ENCODE assay signal across 9 mouse cellular contexts in genomic region chr5:52743231-52743630, GRCm38 (mm10). TPM values are rescaled to one million over a fixed set of nuclear protein-coding genes. Genes with fewer than 3 reads are reported as not detected.
DNase-seq lines count a peak whose midpoint lies in the region; ATAC-seq and TF ChIP-seq lines count a peak whose summit lies in the region.
"Had no signal": no experiment of that assay in that cellular context is flagged by ENCODE, and none has a peak within 500 bp of the region (broad histone marks: within the 10 kb centered on the region; RNA-seq: fewer than 3 reads in every experiment).

No protein-coding gene starts in this region.

- DNase-seq in heart, postnatal 0 days (ENCODE audit: low spot score), result no peak
- no peak for DNase-seq in heart, postnatal 36 days
- peak; percentile 3 for DNase-seq in Muller cell, postnatal 12 days (ENCODE audit: inconsistent ontology term)
- no peak for DNase-seq in hindbrain, embryonic 11.5 days (ENCODE audit: low spot score)
- DNase-seq in lung, postnatal 25 days (ENCODE audit: low spot score), result peak; percentile 17
- no peak for DNase-seq in urinary bladder, postnatal 10 days (ENCODE audit: low spot score)
- DNase-seq in cerebellum, adult 9-11 months, result no peak
- no peak for DNase-seq in right cerebral cortex, postnatal 36 days (ENCODE audit: low spot score in 2 of 2)
- DNase-seq: cerebellum, postnatal 25 days had no signal

- H3K27ac ChIP-seq in heart, postnatal 0 days (ENCODE audit: low read depth), result no peak overlapping the region
- no peak overlapping the region for H3K27ac ChIP-seq in hindbrain, embryonic 11.5 days (ENCODE audit: low read depth, low read length)

- no peak overlapping the region for H3K4me3 ChIP-seq in heart, postnatal 0 days (ENCODE audit: low read depth, low read length)
- H3K4me3 ChIP-seq in hindbrain, embryonic 11.5 days (ENCODE audit: low read depth, low read length), result peak overlapping the region; percentile 78; the same call in 1 of the 2 replicates

- no peak overlapping the region for H3K9ac ChIP-seq in heart, postnatal 0 days (replicated peaks; ENCODE audit: low read depth, low read length)
- H3K9ac ChIP-seq in hindbrain, embryonic 11.5 days (ENCODE audit: low read depth, low read length), result no peak overlapping the region

- H3K4me2 ChIP-seq in heart, postnatal 0 days (ENCODE audit: low read depth, low read length), result peak overlapping the region; percentile 94; the same call in 1 of the 2 replicates
- H3K4me2 ChIP-seq in hindbrain, embryonic 11.5 days (replicated peaks; ENCODE audit: low read depth, low read length), result 0 out of 2 replicates have a peak overlapping the region, but pooled peaks have one; percentile 7

- no peaks in the 10 kb centered on the region for H3K27me3 ChIP-seq in heart, postnatal 0 days (ENCODE audit: control insufficient read depth, insufficient read depth, low read length)
- H3K27me3 ChIP-seq in hindbrain, embryonic 11.5 days (ENCODE audit: control insufficient read depth, insufficient read depth, low read length), result no peaks in the 10 kb centered on the region

- intact Hi-C loops in heart, postnatal 36 days (cut with DNase I), result loop anchor here (5.0 kb wide), 1 partner anchor 71 kb away; no protein-coding TSS in a partner anchor

- 60% methylated on average over 4 of the region's 4 CpGs for WGBS in heart, postnatal 0 days
- 55% methylated on average over 4 of the region's 4 CpGs for WGBS in hindbrain, embryonic 11.5 days

- no peak for TF ChIP-seq CTCF in heart, postnatal 0 days (IDR thresholded peaks at IDR 0.05; ENCODE audit: low read depth)

- no peaks in the 10 kb centered on the region for H3K36me3 ChIP-seq in heart, postnatal 0 days (replicated peaks; ENCODE audit: control insufficient read depth, insufficient read depth, low read length)
- no peaks in the 10 kb centered on the region for H3K36me3 ChIP-seq in hindbrain, embryonic 11.5 days (ENCODE audit: control insufficient read depth, insufficient read depth, low read length)

- no peak for TF ChIP-seq EP300 in heart, postnatal 0 days (IDR thresholded peaks at IDR 0.05; ENCODE audit: low read depth)

- peaks cover 7% of the 10 kb centered on the region; the same call in 1 of the 2 replicates for H3K4me1 ChIP-seq in heart, postnatal 0 days (ENCODE audit: control insufficient read depth, insufficient read depth)
- no peaks in the 10 kb centered on the region for H3K4me1 ChIP-seq in hindbrain, embryonic 11.5 days (replicated peaks; ENCODE audit: control insufficient read depth, insufficient read depth, low read length)

- H3K9me3 ChIP-seq in heart, postnatal 0 days (replicated peaks; ENCODE audit: control insufficient read depth, low read length), result no peaks in the 10 kb centered on the region
- H3K9me3 ChIP-seq in hindbrain, embryonic 11.5 days (ENCODE audit: control insufficient read depth, low read length), result no peaks in the 10 kb centered on the region

- ATAC-seq in heart, postnatal 0 days (ENCODE audit: insufficient read depth, low read depth), result no peak
- ATAC-seq in hindbrain, embryonic 11.5 days (ENCODE audit: low FRiP score), result no peak

RNA-seq across cellular contexts. Expression of gene Pi4k2b, which starts 1.9 kb away (rescaled TPM):
- total RNA-seq in heart, postnatal 0 days (2014; rRNA removed; ENCODE audit: low replicate concordance), result 1.7 and 16.3 TPM in 2 replicates
- polyA plus RNA-seq in heart, postnatal 0 days (2015; fragmentation: Nextera tagmentation; extraction: Ambion mirVana), result 3.0 and 3.6 TPM in 2 replicates
- 1 to 10 TPM; 2.6 to 2.7 TPM for total RNA-seq in heart, postnatal 36 days (2021)
- polyA plus RNA-seq in hindbrain, embryonic 11.5 days (2014; fragmentation: Nextera tagmentation; extraction: Ambion mirVana), result 23.1 and 25.2 TPM in 2 replicates

RNA-seq across cellular contexts. Expression of gene Zcchc4, which starts 32.0 kb away (rescaled TPM):
- total RNA-seq in heart, postnatal 0 days (2014; rRNA removed; ENCODE audit: low replicate concordance), result 7.4 and 8.9 TPM in 2 replicates
- polyA plus RNA-seq in heart, postnatal 0 days (2015; fragmentation: Nextera tagmentation; extraction: Ambion mirVana), result 7.0 and 7.8 TPM in 2 replicates
- total RNA-seq in heart, postnatal 36 days (2021), result 1 to 10 TPM; 5.2 to 5.6 TPM
- 15.6 and 17.4 TPM in 2 replicates for polyA plus RNA-seq in hindbrain, embryonic 11.5 days (2014; fragmentation: Nextera tagmentation; extraction: Ambion mirVana)

Comparison
In these comparisons a context has a peak if more than half of its experiments do, and no peak if none do; other contexts are left out.
1. DNase-seq: peak in Muller cell, postnatal 12 days (single experiment) and lung, postnatal 25 days (single experiment); none in heart, postnatal 0 days (single experiment), heart, postnatal 36 days (0 of 2), hindbrain, embryonic 11.5 days (single experiment), urinary bladder, postnatal 10 days (single experiment), cerebellum, adult 9-11 months (single experiment) and right cerebral cortex, postnatal 36 days (0 of 2).